Mouse (Mus musculus): ENCODE measurements around the gene Cdk10.

- TF ChIP-seq REST (IDR thresholded peaks at IDR 0.05; ENCODE audit: insufficient read depth, insufficient read length) (no peak), POLR2AphosphoS2 (IDR thresholded peaks at IDR 0.05; ENCODE audit: insufficient read length, low read depth) (no peak), POLR2A (IDR thresholded peaks at IDR 0.05; ENCODE audit: insufficient read length, low read depth) (no peak), USF1 (IDR thresholded peaks at IDR 0.05; ENCODE audit: low read depth) (no peak), MYOG (IDR thresholded peaks at IDR 0.05; ENCODE audit: control insufficient read depth in 1 of 3, insufficient read depth in 1 of 3, insufficient read length in 2 of 3, low read depth in 2 of 3) (no peak), CEBPB (IDR thresholded peaks at IDR 0.05; ENCODE audit: insufficient read depth, poor library complexity, severe bottlenecking) (no peak), MAX (IDR thresholded peaks at IDR 0.05; ENCODE audit: low read depth) (no peak), TCF12 (IDR thresholded peaks at IDR 0.05; ENCODE audit: insufficient read depth, poor library complexity, severe bottlenecking) (no peak), MYOD1 (IDR thresholded peaks at IDR 0.05; ENCODE audit: control insufficient read depth in 1 of 3, insufficient read length in 2 of 3, low read depth in 2 of 3) (no peak)
Observed at GRCm38 (mm10) chr8:123250940-123251339, 26.3 kb downstream of the Cdk10 start.
